Mouse (Mus musculus) cerebellum, adult (tissue): ENCODE data around the gene Fgfr2.

Experiments used
- ATAC-seq: cut with Nextera tagmentation; 2 replicates; pipeline ENCODE4 v1.9.2; 2017; ENCODE audit warnings: mild to moderate bottlenecking, moderate library complexity, mixed read lengths; ENCODE audit not compliant: insufficient number of reproducible peaks, low FRiP score, low TSS enrichment

Gene Fgfr2

DNA sequence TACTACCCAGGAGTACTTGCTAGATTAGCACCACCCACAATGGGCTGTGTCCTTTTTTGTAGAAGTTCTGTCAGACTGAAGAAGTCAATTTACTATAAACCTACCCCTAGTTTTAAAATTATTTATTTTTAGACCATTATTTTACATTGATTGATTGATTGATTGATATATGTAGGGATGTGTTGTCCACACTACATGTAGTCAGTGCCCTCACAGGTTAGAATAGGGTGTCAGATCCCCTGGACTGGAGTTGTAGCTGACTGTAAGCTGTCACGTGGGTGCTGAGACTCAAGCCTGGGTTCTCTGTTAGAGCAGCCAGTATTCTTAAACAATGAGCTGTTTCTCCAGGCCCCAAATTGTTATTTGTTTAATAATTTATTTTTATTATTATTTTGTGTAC is 229.8 kb downstream of the Fgfr2 start:
- ATAC-seq = no peak

- ATAC-seq = no peak
Observed at GRCm38 (mm10) chr7:132892806-132893205, 230.3 kb downstream of the Fgfr2 start.

- ATAC-seq = peak; percentile 89
Observed at GRCm38 (mm10) chr7:132892311-132892661, 230.9 kb downstream of the Fgfr2 start.

GRCm38 (mm10) chr7:132891561-132892310 is 231.4 kb downstream of the Fgfr2 start:
- ATAC-seq = peak; percentile 66

DNA sequence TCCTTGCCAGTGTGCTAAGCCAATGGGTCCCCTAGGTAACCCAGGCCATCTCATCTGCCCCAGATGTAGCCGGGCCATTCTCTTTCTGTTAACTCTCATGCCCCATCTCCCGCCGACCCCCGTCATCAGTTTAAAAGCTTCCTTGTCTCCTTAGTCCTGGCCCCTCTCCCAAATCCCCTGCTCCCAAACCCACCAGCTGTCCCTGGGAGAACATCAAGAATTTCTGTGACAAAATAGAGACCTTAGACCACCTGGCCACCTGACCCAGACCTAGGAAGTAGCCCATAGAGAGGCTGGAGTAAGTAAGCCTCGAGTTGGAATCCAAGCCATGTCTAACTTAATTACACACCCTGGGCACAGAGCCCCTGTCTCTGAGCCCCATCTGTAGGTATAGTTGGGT is 232.9 kb downstream of the Fgfr2 start:
- no peak for ATAC-seq

- no peak for ATAC-seq
Observed at GRCm38 (mm10) chr7:132889691-132890090, 233.5 kb downstream of the Fgfr2 start.

DNA sequence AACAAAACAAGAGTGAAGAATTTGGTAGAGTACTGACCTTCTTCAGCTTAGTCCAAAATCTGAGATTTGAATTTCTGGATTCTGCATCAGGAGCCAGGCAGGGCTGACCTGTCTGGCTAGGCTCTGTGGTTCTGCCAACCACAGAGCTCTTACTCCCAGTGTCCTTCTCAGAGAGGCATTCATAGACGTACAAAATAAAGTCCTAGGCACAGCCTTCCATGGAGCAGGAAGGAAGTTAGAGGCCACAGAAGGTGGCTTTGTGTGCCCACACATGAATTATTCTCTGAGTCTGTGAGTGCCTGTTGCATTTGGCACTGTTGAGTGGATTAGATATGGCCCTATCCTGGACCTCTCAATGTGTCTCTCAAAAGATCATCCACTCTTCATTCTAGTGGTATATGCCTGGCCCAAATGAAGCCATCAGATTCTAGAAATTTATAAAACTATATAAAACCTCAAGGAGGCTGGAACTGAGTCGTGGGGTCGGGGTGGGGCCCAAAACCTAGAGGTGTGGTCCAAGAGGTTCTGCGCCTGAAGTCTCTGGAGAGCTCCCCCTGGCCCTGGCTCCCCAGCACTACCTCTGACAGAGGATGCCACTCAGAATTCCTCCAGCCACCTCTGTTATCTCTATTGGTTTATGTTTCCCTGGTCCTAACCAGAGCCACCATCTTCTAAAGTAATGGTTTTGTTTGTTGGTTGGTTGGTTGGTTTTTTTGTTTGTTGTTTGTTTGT is 234.5 kb downstream of the Fgfr2 start:
- ATAC-seq = no peak

DNA sequence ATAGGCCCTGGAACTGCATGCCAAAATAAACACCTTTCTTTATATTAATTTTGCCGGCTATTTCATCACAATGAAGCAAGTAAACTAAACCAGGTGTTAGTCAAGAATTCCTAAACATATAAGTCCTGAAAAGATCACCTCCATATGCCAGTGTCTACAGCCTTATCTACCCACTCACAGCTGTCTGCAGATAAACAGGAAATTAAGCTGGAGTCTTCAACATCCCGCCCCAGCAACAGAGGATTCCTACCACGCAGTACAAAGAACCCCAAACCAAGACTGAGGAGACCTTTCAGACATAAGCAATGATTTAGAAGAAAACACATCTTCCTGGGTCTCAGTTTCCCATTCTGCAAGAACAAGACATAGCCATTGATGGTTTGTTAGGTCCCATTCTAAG is 235.1 kb downstream of the Fgfr2 start:
- no peak for ATAC-seq

GRCm38 (mm10) chr7:132887019-132887804 is 235.9 kb downstream of the Fgfr2 start:
- ATAC-seq = no peak

DNA sequence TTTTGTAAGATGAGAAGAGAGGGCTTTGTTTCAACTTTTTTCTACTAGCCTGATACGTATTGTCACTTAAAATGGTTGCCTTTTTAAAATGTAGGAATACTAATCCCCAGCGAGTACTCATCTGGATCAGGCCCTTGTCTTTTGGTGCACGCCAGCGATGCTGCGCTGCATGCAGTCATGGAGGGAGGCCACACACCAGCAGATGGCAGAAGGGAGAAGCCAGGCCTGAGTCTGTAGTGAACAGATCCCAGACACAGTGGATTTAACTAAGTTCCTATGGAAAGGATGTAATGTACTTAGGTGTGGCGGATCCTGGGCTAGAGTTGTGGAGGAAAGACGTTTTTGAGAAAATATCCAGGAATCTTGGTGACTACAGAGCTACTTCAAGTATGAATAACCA is 239.1 kb downstream of the Fgfr2 start:
- no peak for ATAC-seq

GRCm38 (mm10) chr7:132882343-132882742 is 240.8 kb downstream of the Fgfr2 start:
- ATAC-seq = no peak

GRCm38 (mm10) chr7:132880276-132880675 is 242.9 kb downstream of the Fgfr2 start:
- ATAC-seq = no peak

- ATAC-seq = no peak
Observed at GRCm38 (mm10) chr7:132875391-132876086, 247.6 kb downstream of the Fgfr2 start.

GRCm38 (mm10) chr7:132873043-132873442 is 250.1 kb downstream of the Fgfr2 start:
- ATAC-seq = no peak

GRCm38 (mm10) chr7:132866316-132866715 is 256.8 kb downstream of the Fgfr2 start:
- ATAC-seq = no peak

- ATAC-seq = peak; percentile 93
Observed at GRCm38 (mm10) chr7:132859042-132859958, 263.9 kb downstream of the Fgfr2 start, which contains the start of gene Abraxas2. Gene Abraxas2 (plus strand): TSS chr7:132859225.

- no peak for ATAC-seq
Observed at GRCm38 (mm10) chr7:132858043-132858608, 265.0 kb downstream of the Fgfr2 start.

GRCm38 (mm10) chr7:132856083-132856482 is 267.1 kb downstream of the Fgfr2 start:
- ATAC-seq = no peak

DNA sequence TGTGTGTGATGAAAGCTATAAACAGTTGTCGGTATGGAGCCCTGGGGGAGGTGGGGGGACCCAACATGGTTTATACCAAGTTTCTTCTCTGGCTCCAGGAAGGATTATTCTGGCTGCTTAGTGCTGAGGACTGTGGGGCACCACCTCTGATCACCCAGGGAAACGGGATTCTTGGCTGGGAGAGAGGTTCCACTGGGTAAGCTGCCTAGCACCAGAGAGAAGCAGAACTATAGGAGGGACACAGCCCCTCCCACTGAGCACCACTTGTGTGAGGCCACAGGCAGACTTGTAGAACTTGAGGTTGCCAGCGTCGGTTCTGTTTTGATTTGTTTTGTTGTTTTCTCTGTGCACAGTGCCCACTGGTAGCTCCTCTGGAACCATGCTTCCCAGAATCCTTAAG is 269.2 kb downstream of the Fgfr2 start:
- no peak for ATAC-seq
